Mouse (Mus musculus) common myeloid progenitor, adult 5-6 weeks (primary cell): ENCODE data around the gene Olfr786. TPM values are rescaled to one million over a fixed set of nuclear protein-coding genes. Genes with fewer than 3 reads are reported as not detected.

Source experiments
- ATAC-seq: replicated peaks from 2 replicates; pipeline ENCODE4 v1.8.0; 2016; ENCODE audit warnings: low read depth, mild to moderate bottlenecking, moderate TSS enrichment, inconsistent platforms; ENCODE audit not compliant: poor library complexity, severe bottlenecking
- total RNA-seq: library from RNA; stranded (forward); fragments of 200-1000, 187-1606 nt; gene quantifications from 2 replicates; pipeline ENCODE4 v1.2.3, GENCODE M21; 2017

Gene Olfr786
- total RNA-seq = not detected in 2 replicates

DNA sequence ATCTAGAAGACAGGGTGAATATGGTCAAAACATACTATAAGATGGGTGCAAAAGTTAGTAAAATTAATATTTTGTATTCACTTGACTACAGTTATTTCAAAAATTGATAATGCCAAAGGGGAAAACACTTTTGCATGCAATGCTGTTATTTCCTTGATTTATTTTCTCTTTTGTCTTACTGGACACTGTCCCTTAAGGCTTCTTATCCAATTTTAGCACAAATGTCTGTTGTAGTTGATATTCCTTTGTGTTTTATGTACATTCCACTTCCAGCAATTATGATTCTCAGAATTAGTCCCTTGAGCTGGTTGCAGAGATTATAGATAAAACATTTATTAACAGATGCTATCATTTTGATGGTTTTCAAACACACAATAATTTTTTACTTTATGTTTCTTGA, at the start of gene Olfr786:
Olfr786 (plus strand) TSS at position 301 of the 400 bp plus-strand sequence.
- ATAC-seq = no peak

DNA sequence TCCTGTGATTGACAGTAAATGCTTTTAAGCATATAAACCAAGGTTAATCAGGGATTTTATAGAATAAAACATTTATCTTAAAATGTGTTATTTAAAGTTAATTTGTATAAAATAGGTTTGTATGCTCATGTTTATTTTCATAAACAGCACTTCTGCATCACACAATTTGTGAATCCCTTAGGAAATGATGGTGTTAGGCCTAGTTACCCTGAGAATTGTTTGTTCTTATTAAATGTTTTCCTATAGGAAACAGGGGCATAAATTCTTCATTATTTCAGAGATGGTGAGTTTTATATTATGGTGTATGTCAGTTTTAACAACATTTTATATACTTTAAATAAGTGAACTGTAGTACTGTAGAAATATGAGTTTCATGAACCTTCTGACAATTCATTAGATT, 43.3 kb upstream of the Olfr786 start, which contains the start of gene Olfr784:
Olfr784 (plus strand) TSS at position 301 of the 400 bp plus-strand sequence.
- no peak for ATAC-seq

DNA sequence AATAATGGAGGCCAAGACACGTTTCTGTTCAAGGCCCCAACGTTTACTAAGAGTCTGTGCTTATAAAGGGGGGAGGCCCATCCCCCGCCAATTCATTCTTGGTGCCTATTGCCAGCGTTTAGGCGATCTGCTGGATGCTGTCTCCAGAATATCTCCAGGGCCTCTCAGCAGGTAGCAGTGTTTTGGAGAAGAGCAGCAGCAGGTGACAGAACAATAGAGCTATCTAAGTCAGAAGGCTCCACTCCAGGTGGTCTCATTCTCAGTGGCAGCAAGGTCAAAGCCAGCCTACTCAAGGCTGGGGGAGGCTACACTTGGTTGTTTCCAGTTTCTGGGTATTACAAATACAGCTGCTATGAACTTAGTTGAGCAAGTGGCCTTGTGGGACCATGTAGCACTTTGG, 26.2 kb upstream of the Olfr786 start:
- no peak for ATAC-seq

DNA sequence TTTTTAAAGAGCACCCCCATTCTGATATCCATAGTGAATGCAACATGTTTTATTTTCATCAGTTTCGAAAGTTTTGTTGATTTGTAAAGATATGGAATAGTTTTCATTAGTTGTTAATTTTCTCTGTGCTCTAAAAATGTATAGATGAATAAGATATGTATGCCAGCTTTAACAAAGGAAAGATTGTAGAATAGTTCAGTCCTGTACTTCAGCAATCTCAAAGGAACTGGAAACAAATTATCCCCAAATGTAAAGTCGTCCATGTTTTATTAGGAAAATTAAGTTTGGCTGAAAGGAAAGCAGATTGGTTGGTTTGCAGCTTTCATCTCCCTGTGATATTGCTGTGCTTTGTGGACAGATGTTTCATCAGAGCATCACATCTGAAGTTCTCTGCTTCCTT, 22.0 kb upstream of the Olfr786 start, which contains the start of gene Olfr785:
Olfr785 (plus strand) TSS at position 301 of the 400 bp plus-strand sequence.
- no peak for ATAC-seq

DNA sequence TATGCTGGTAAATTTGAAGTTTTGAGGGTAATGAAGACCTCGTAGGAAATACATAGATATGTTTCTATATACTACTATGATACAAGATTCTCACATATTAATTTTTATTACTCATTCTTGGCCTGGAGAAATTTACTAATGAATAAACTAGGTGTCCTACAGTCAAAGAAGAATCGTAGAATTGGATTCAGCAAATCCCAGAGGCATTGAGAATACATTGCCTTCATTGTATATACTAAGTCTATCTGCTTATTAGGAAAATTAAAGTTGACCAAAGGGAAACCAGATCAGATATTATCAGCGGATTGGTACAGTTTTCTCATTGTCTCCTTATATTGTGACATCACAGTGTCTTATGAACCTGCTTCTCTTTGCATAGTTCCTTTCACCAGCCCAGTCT, 34.5 kb downstream of the Olfr786 start, which contains the start of gene Olfr787:
Olfr787 (plus strand) TSS at position 301 of the 400 bp plus-strand sequence.
- ATAC-seq = no peak

DNA sequence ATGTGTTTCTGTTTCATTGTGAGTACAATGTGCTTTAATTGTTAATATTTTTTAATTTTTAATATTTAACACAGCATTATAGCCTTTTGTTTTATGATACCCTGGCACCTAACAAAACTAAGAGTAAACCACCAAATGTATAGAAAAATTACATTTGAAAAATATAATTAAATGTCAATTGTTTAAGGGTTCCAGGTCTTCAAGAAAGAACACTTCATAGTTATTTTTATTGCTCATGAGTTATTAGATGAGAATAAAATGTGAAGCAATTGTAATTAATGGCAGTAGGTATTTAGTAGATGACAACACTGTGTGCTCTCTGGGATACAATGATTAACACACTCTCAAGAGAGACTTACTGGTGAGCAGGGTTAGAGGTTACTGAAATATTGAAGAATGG, 43.6 kb downstream of the Olfr786 start, which contains the start of gene Olfr788:
Olfr788 (plus strand) TSS at position 301 of the 400 bp plus-strand sequence.
- ATAC-seq = no peak

DNA sequence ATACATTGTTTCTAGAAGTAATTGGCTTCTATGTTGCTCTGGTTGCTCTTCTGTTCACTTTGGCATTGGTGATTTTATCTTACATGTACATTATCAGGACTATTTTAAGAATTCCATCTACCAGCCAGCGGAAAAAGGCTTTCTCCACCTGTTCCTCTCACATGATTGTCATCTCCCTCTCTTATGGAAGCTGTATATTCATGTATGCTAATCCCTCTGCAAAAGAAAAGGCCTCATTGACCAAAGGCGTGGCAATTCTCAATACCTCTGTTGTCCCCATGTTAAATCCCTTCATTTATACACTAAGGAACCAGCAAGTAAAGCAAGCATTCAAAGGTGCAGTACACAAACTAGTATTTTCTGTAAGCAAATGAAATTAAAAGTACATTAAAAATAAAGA, 46.1 kb downstream of the Olfr786 start:
- no peak for ATAC-seq

DNA sequence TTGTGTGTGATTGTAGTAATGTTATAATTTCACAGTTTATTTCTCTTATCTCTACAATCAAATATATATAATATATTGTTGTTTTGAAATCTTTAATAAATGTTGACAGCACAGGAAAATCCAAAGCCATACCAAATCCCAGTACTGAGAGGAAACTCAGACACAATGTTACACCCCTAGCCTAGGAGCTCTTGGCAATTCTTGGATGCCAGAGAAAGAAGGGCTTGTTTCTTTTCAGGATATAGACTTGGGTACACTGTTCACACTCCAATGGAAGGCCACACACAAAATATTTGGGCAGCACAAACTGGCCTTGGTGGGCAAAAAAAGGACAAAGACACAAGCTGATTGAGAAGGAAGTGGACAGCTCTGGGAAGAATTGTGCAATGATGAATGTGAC, 46.6 kb downstream of the Olfr786 start:
- no peak for ATAC-seq

DNA sequence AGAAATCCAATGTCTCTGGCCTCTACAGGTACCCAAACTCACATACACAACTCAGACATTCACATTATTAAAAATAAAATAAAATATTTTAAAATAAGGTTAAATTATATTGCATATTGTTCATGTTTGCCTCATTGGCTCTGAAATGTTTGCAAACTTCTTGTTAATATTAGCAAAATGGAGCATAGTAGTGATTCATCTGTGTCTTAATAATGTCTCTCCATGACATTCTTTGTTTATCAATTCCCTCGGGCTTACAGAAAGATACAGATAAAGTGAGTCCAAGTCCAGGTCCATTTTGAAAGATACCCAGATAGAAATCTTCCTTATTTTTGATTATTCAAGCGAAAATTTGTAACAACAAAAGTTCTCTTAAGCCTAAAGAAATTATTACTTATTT, 57.3 kb downstream of the Olfr786 start, which contains the start of gene Olfr789:
Olfr789 (plus strand) TSS at position 301 of the 400 bp plus-strand sequence.
- ATAC-seq = no peak

Other genes starting within 250 kb of the Olfr786 start
- not detected in 2 replicates for gene Olfr772, start 249.4 kb upstream of the Olfr786 start, total RNA-seq
- not detected in 2 replicates for gene Olfr773, start 239.9 kb upstream of the Olfr786 start, total RNA-seq
- not detected in 2 replicates for gene Olfr774, start 191.1 kb upstream of the Olfr786 start, total RNA-seq
- gene Olfr775, start 178.9 kb upstream of the Olfr786 start, total RNA-seq = not detected in 2 replicates
- not detected in 2 replicates for gene Olfr776, start 168.2 kb upstream of the Olfr786 start, total RNA-seq
- gene Olfr777, start 155.8 kb upstream of the Olfr786 start, total RNA-seq = not detected in 2 replicates
- not detected in 2 replicates for gene Olfr780, start 109.2 kb upstream of the Olfr786 start, total RNA-seq
- gene Olfr781, start 98.5 kb upstream of the Olfr786 start, total RNA-seq = not detected in 2 replicates
- gene Olfr782, start 78.5 kb upstream of the Olfr786 start, total RNA-seq = not detected in 2 replicates
- 0.05 and 0.39 TPM in 2 replicates for gene Olfr784, start 43.2 kb upstream of the Olfr786 start, total RNA-seq
- not detected in 2 replicates for gene Olfr785, start 21.9 kb upstream of the Olfr786 start, total RNA-seq
- not detected in 2 replicates for gene Olfr787, start 34.6 kb downstream of the Olfr786 start, total RNA-seq
- not detected in 2 replicates for gene Olfr788, start 43.7 kb downstream of the Olfr786 start, total RNA-seq
- gene Olfr789, start 57.4 kb downstream of the Olfr786 start, total RNA-seq = not detected in 2 replicates
- gene Olfr790, start 71.2 kb downstream of the Olfr786 start, total RNA-seq = not detected in 2 replicates
- gene Olfr791, start 94.5 kb downstream of the Olfr786 start, total RNA-seq = not detected in 2 replicates
- gene Olfr792, start 111.9 kb downstream of the Olfr786 start, total RNA-seq = not detected in 2 replicates
- gene Olfr794, start 140.3 kb downstream of the Olfr786 start, total RNA-seq = not detected in 2 replicates
- not detected in 2 replicates for gene Olfr796, start 185.3 kb downstream of the Olfr786 start, total RNA-seq
- not detected in 2 replicates for gene Olfr798, start 200.6 kb downstream of the Olfr786 start, total RNA-seq
- gene Olfr799, start 210.2 kb downstream of the Olfr786 start, total RNA-seq = not detected in 2 replicates
- not detected in 2 replicates for gene Olfr800, start 230.4 kb downstream of the Olfr786 start, total RNA-seq
- gene Olfr801, start 246.6 kb downstream of the Olfr786 start, total RNA-seq = not detected in 2 replicates